Mouse (Mus musculus) midbrain, embryonic 15.5 days (tissue): ENCODE measurements around the gene Olfr877. TPM values are rescaled to one million over a fixed set of nuclear protein-coding genes. Genes with fewer than 3 reads are reported as not detected.

Source experiments
- ATAC-seq: fragments of 200-750 bp; cut with Nextera tagmentation; replicated peaks from 2 replicates; pipeline ENCODE4 v1.8.0; 2017; ENCODE audit warnings: moderate TSS enrichment
- H3K27ac ChIP-seq: fragments of 300-500 bp; sonication (generic); 2 replicates; pipeline ENCODE4 v1.5.1; 2015; ENCODE audit warnings: mild to moderate bottlenecking, inconsistent platforms
- H3K27me3 ChIP-seq: fragments of 300-500 bp; sonication (generic); replicated peaks from 2 replicates; pipeline ENCODE4 v1.6.1; 2015; ENCODE audit warnings: inconsistent platforms
- H3K36me3 ChIP-seq: fragments of 300-500 bp; sonication (generic); replicated peaks from 2 replicates; pipeline ENCODE4 v1.6.1; 2015; ENCODE audit warnings: inconsistent platforms
- H3K4me1 ChIP-seq: fragments of 300-500 bp; sonication (generic); 2 replicates; pipeline ENCODE4 v1.6.1; 2015; ENCODE audit warnings: inconsistent platforms
- H3K4me2 ChIP-seq: fragments of 300-500 bp; sonication (generic); 2 replicates; pipeline ENCODE4 v1.6.1; 2015; ENCODE audit warnings: inconsistent platforms, mild to moderate bottlenecking, moderate library complexity
- H3K4me3 ChIP-seq: fragments of 300-500 bp; sonication (generic); 2 replicates; pipeline ENCODE4 v1.5.1; 2015; ENCODE audit warnings: mild to moderate bottlenecking, inconsistent platforms
- H3K9ac ChIP-seq: fragments of 300-500 bp; sonication (generic); 2 replicates; pipeline ENCODE4 v1.6.1; 2015; ENCODE audit warnings: mild to moderate bottlenecking, inconsistent platforms
- H3K9me3 ChIP-seq: fragments of 300-500 bp; sonication (generic); 2 replicates; pipeline ENCODE4 v1.6.1; 2016; ENCODE audit warnings: inconsistent platforms
- WGBS: fragments of 180-500 bp; shearing (Covaris S2); methylation state at CpG from one replicate; pipeline ENCODE4 v1.1.7; 2015; ENCODE audit warnings: mixed read lengths; 5-methylcytosine and 5-hydroxymethylcytosine counted together
- polyA plus RNA-seq: library from polyadenylated mRNA; unstranded; fragments of >200 nt; fragmentation: Nextera tagmentation; extraction: Ambion mirVana; gene quantifications from 2 replicates; pipeline ENCODE4 v1.2.1, GENCODE M21; 2015

Gene Olfr877
- polyA plus RNA-seq, 1 experiment from 2014 or later, result not detected

DNA sequence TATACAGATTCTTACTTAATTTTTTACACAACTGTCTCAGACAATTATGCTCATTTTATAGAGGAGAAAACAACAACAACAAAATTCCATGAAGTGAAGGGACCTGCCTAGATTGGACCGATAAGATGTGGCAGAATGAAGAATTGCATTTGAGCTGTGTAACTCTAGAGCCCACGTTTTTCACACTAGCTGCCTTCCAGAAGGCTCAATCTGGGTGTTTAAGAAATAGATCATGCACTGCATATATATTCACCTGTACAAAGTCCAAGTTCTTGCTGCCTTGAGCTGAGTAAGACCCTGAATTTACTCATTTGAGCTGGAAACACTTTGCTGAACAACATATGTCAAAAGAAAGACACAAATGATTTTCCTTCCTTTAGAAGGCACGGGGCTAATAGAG is 51.5 kb downstream of the Olfr877 start:
- Histone ChIP-seq H3K4me1 (no peaks in the 10 kb centered on the region), H3K9me3 (no peaks in the 10 kb centered on the region), H3K9ac (no peak overlapping the region), H3K27ac (no peak overlapping the region), H3K4me3 (no peak overlapping the region), H3K4me2 (no peak overlapping the region), H3K36me3 (no peaks in the 10 kb centered on the region), H3K27me3 (no peaks in the 10 kb centered on the region)
- WGBS, result 76% methylated on average over 3 of the region's 3 CpGs
- ATAC-seq, result no peak

Other genes starting within 250 kb of the Olfr877 start
- gene Spa17, start 240.5 kb upstream of the Olfr877 start, polyA plus RNA-seq, result 8.5 and 8.6 TPM in 2 replicates
- 83.6 and 92.9 TPM in 2 replicates for gene Tbrg1, start 197.0 kb upstream of the Olfr877 start, polyA plus RNA-seq
- gene Panx3, start 185.0 kb upstream of the Olfr877 start, polyA plus RNA-seq, result not detected in 2 replicates
- gene Olfr160, start 138.0 kb upstream of the Olfr877 start, polyA plus RNA-seq, result not detected in 2 replicates
- not detected in 2 replicates for gene Olfr874, start 109.2 kb upstream of the Olfr877 start, polyA plus RNA-seq
- gene Olfr875, start 82.4 kb upstream of the Olfr877 start, polyA plus RNA-seq, result 0.10 TPM in 1 of 2 replicates, not detected in the other
- gene Olfr876, start 51.2 kb upstream of the Olfr877 start, polyA plus RNA-seq, result not detected in 2 replicates
- gene Olfr145, start 42.5 kb downstream of the Olfr877 start, polyA plus RNA-seq, result not detected in 2 replicates
- gene Olfr878, start 63.6 kb downstream of the Olfr877 start, polyA plus RNA-seq, result not detected in 2 replicates
- not detected in 2 replicates for gene Olfr881, start 137.6 kb downstream of the Olfr877 start, polyA plus RNA-seq
- gene Olfr883, start 171.5 kb downstream of the Olfr877 start, polyA plus RNA-seq, result not detected in 2 replicates
- not detected in 2 replicates for gene Olfr884, start 192.3 kb downstream of the Olfr877 start, polyA plus RNA-seq
- gene Olfr885, start 207.1 kb downstream of the Olfr877 start, polyA plus RNA-seq, result not detected in 2 replicates
- gene Olfr887, start 229.8 kb downstream of the Olfr877 start, polyA plus RNA-seq, result not detected in 2 replicates